Mouse (Mus musculus) splenic B cell, adult 2 months (primary cell): ENCODE results near the gene Trim3.

Experiments
- DNase-seq: peaks from one replicate; pipeline ENCODE4 v3.0.0-alpha.2; 2011; ENCODE audit warnings: low read depth, low spot score
- H3K27me3 ChIP-seq: 2 replicates; pipeline ENCODE4 v1.6.1; 2012; ENCODE audit warnings: mild to moderate bottlenecking, low read length, moderate library complexity, mixed read lengths; ENCODE audit not compliant: control insufficient read depth, poor library complexity, insufficient read depth, severe bottlenecking
- H3K36me3 ChIP-seq: 2 replicates; pipeline ENCODE4 v1.6.1; 2012; ENCODE audit warnings: mild to moderate bottlenecking, low read length, moderate library complexity, mixed read lengths; ENCODE audit not compliant: control insufficient read depth, poor library complexity, insufficient read depth, severe bottlenecking

Gene Trim3

GRCm38 (mm10) chr7:105578481-105578880 is 54.9 kb downstream of the Trim3 start:
- no peaks in the 10 kb centered on the region for H3K36me3 ChIP-seq
- no peak for DNase-seq
- H3K27me3 ChIP-seq, result no peaks in the 10 kb centered on the region

GRCm38 (mm10) chr7:105577377-105577871 is 55.9 kb downstream of the Trim3 start:
- no peaks in the 10 kb centered on the region for H3K27me3 ChIP-seq
- DNase-seq, result no peak
- H3K36me3 ChIP-seq, result no peaks in the 10 kb centered on the region

GRCm38 (mm10) chr7:105576166-105576748 is 57.1 kb downstream of the Trim3 start:
- H3K36me3 ChIP-seq, result no peaks in the 10 kb centered on the region
- DNase-seq, result no peak
- H3K27me3 ChIP-seq, result no peaks in the 10 kb centered on the region

- no peaks in the 10 kb centered on the region for H3K36me3 ChIP-seq
- DNase-seq, result no peak
Measured at GRCm38 (mm10) chr7:105574537-105574936, 58.8 kb downstream of the Trim3 start.

GRCm38 (mm10) chr7:105572949-105573348 is 60.4 kb downstream of the Trim3 start:
- Histone ChIP-seq H3K36me3 (no peaks in the 10 kb centered on the region), H3K27me3 (no peaks in the 10 kb centered on the region)
- DNase-seq, result no peak

More at GRCm38 (mm10) chr7:105574537-105574936, 58.8 kb downstream of the Trim3 start:
- no peaks in the 10 kb centered on the region for H3K27me3 ChIP-seq

- no peaks in the 10 kb centered on the region for H3K36me3 ChIP-seq
- no peaks in the 10 kb centered on the region for H3K27me3 ChIP-seq
- no peak for DNase-seq
Measured at GRCm38 (mm10) chr7:105570756-105571155, 62.6 kb downstream of the Trim3 start.

- Histone ChIP-seq H3K36me3 (no peaks in the 10 kb centered on the region), H3K27me3 (no peaks in the 10 kb centered on the region)
- no peak for DNase-seq
Measured at GRCm38 (mm10) chr7:105569512-105570496, 63.6 kb downstream of the Trim3 start.

- no peak for DNase-seq
- no peaks in the 10 kb centered on the region for H3K36me3 ChIP-seq
- no peaks in the 10 kb centered on the region for H3K27me3 ChIP-seq
Measured at GRCm38 (mm10) chr7:105568988-105569471, 64.3 kb downstream of the Trim3 start.

- H3K36me3 ChIP-seq, result no peaks in the 10 kb centered on the region
- DNase-seq, result no peak
- no peaks in the 10 kb centered on the region for H3K27me3 ChIP-seq
Measured at GRCm38 (mm10) chr7:105568583-105568982, 64.8 kb downstream of the Trim3 start.

GRCm38 (mm10) chr7:105565071-105565836 is 68.1 kb downstream of the Trim3 start:
- no peak for DNase-seq
- no peaks in the 10 kb centered on the region for H3K27me3 ChIP-seq
- no peaks in the 10 kb centered on the region for H3K36me3 ChIP-seq

GRCm38 (mm10) chr7:105563367-105563766 is 70.0 kb downstream of the Trim3 start:
- DNase-seq, result no peak
- H3K36me3 ChIP-seq, result no peaks in the 10 kb centered on the region
- no peaks in the 10 kb centered on the region for H3K27me3 ChIP-seq

- Histone ChIP-seq H3K36me3 (no peaks in the 10 kb centered on the region), H3K27me3 (no peaks in the 10 kb centered on the region)
- DNase-seq, result no peak
Measured at GRCm38 (mm10) chr7:105562317-105562716, 71.1 kb downstream of the Trim3 start.

- no peak for DNase-seq
- no peaks in the 10 kb centered on the region for H3K27me3 ChIP-seq
- no peaks in the 10 kb centered on the region; the same call in 1 of the 2 replicates for H3K36me3 ChIP-seq
Measured at GRCm38 (mm10) chr7:105559016-105559415, 74.4 kb downstream of the Trim3 start.

GRCm38 (mm10) chr7:105557671-105558070 is 75.7 kb downstream of the Trim3 start:
- H3K27me3 ChIP-seq, result no peaks in the 10 kb centered on the region
- H3K36me3 ChIP-seq, result no peaks in the 10 kb centered on the region; the same call in 1 of the 2 replicates
- no peak for DNase-seq
